Mouse (Mus musculus) MEL (cell line): ENCODE measurements around the gene Abcc8.

ENCODE experiments used
- CHD1 ChIP-seq: IDR thresholded peaks from 2 replicates; pipeline ENCODE4 v1.6.1; 2012; ENCODE audit warnings: low read depth, mild to moderate bottlenecking, inconsistent platforms, low read length, improper control_type of control experiment
- CTCF ChIP-seq, 3 experiments: IDR thresholded peaks in 2 of 3; conservative IDR thresholded peaks in 1 of 3; 2 replicates each; pipeline ENCODE4 v1.5.1; 2011 to 2012; ENCODE audit warnings: low read length in 3 of 3, low read depth in 2 of 3, mild to moderate bottlenecking in 2 of 3, improper control_type of control experiment in 1 of 3, inconsistent platforms in 1 of 3, mixed read lengths in 1 of 3, moderate library complexity in 1 of 3; ENCODE audit not compliant: control insufficient read depth in 1 of 3, insufficient read depth in 1 of 3, poor library complexity in 1 of 3, severe bottlenecking in 1 of 3
- EP300 ChIP-seq, 2 experiments: IDR thresholded peaks; 2 replicates each; pipeline ENCODE4 v1.6.1; 2011; ENCODE audit warnings: improper control_type of control experiment in 2 of 2, low read length in 2 of 2, low read depth in 1 of 2, mild to moderate bottlenecking in 1 of 2
- GABPA ChIP-seq: IDR thresholded peaks from 2 replicates; pipeline ENCODE4 v1.6.1; 2012; ENCODE audit warnings: low read depth, mild to moderate bottlenecking, inconsistent platforms, low read length, improper control_type of control experiment, moderate library complexity
- GATA1 ChIP-seq: IDR thresholded peaks from 2 replicates; pipeline ENCODE4 v1.6.1; 2011; ENCODE audit warnings: low read depth, low read length, improper control_type of control experiment
- NRF1 ChIP-seq: IDR thresholded peaks from 2 replicates; pipeline ENCODE4 v1.6.1; 2014; ENCODE audit warnings: low read depth, mild to moderate bottlenecking, inconsistent platforms, low read length, improper control_type of control experiment, moderate library complexity; ENCODE audit not compliant: poor library complexity, insufficient read depth, severe bottlenecking
- POLR2AphosphoS2 ChIP-seq: IDR thresholded peaks from 2 replicates; pipeline ENCODE4 v1.6.1; 2011; ENCODE audit warnings: low read length, improper control_type of control experiment
- POLR2AphosphoS5 ChIP-seq: IDR thresholded peaks from 2 replicates; pipeline ENCODE4 v1.6.1; 2012; ENCODE audit warnings: low read depth, borderline replicate concordance, mild to moderate bottlenecking, inconsistent platforms, low read length, moderate library complexity, mixed read lengths
- TBP ChIP-seq: IDR thresholded peaks from 2 replicates; pipeline ENCODE4 v1.8.0; 2011; ENCODE audit warnings: low read depth, low read length, improper control_type of control experiment
- USF1 ChIP-seq: IDR thresholded peaks from 2 replicates; pipeline ENCODE4 v1.6.1; 2014; ENCODE audit warnings: low read depth, mild to moderate bottlenecking, inconsistent platforms, low read length, improper control_type of control experiment, moderate library complexity
- ZMIZ1 ChIP-seq: IDR thresholded peaks from 2 replicates; pipeline ENCODE4 v1.6.1; 2012; ENCODE audit warnings: low read depth, mild to moderate bottlenecking, inconsistent platforms, low read length, improper control_type of control experiment, moderate library complexity
- ZNF384 ChIP-seq: IDR thresholded peaks from 2 replicates; pipeline ENCODE4 v1.6.1; 2012; ENCODE audit warnings: low read depth, mild to moderate bottlenecking, inconsistent platforms, low read length, improper control_type of control experiment

GRCm38 (mm10) chr7:46098221-46098918 is 81.5 kb downstream of the Abcc8 start:
- TF ChIP-seq CTCF (IDR thresholded peaks at IDR 0.05 in 2 of 3, conservative IDR thresholded peaks at IDR 0.05 in 1 of 3; ENCODE audit: control insufficient read depth in 1 of 3, insufficient read depth in 1 of 3, low read depth in 2 of 3, low read length in 3 of 3, poor library complexity in 1 of 3, severe bottlenecking in 1 of 3) (no peak), POLR2AphosphoS2 (no peak), TBP (no peak), POLR2AphosphoS5 (no peak), GATA1 (no peak), CHD1 (no peak), EP300 (IDR thresholded peaks at IDR 0.05; ENCODE audit: low read depth in 1 of 2, low read length in 2 of 2) (no peak), GABPA (no peak), USF1 (no peak), ZNF384 (no peak), NRF1 (no peak), ZMIZ1 (no peak)
